Mouse (Mus musculus) heart, adult 8-10 months (tissue): ENCODE measurements around the gene Ube2h. TPM values are rescaled to one million over a fixed set of nuclear protein-coding genes. Genes with fewer than 3 reads are reported as not detected.
"Not testable (repeated sequence)": the region's sequence is repeated elsewhere in the genome, so short reads cannot be mapped to it uniquely, and the experiment has no call there.

Source experiments
- DNase-seq: peaks from one replicate; pipeline ENCODE4 v3.0.0; 2022; ENCODE audit warnings: low spot score
- total RNA-seq, 4 experiments: library from RNA; stranded (reverse); gene quantifications; 2 replicates each; pipeline ENCODE4 v1.2.4; 2022

Gene Ube2h
- total RNA-seq, 4 experiments from 2014 or later = 59.8 to 73.0 (median 62.5) TPM

- DNase-seq = no peak
Measured at GRCm38 (mm10) chr6:30245397-30245796, 58.9 kb downstream of the Ube2h start.

GRCm38 (mm10) chr6:30243347-30244007, 60.9 kb downstream of the Ube2h start:
- no peak for DNase-seq

- DNase-seq = no peak
Measured at GRCm38 (mm10) chr6:30242928-30243327, 61.4 kb downstream of the Ube2h start.

- no peak for DNase-seq
Measured at GRCm38 (mm10) chr6:30240105-30240504, 64.2 kb downstream of the Ube2h start.

GRCm38 (mm10) chr6:30239207-30239606, 65.1 kb downstream of the Ube2h start:
- DNase-seq = no peak

GRCm38 (mm10) chr6:30238079-30238478, 66.3 kb downstream of the Ube2h start:
- no peak for DNase-seq

- no peak for DNase-seq
Measured at GRCm38 (mm10) chr6:30236564-30236963, 67.8 kb downstream of the Ube2h start.

- no peak for DNase-seq
Measured at GRCm38 (mm10) chr6:30231758-30232293, 72.5 kb downstream of the Ube2h start.

- DNase-seq = peak; percentile 35
Measured at GRCm38 (mm10) chr6:30230246-30230645, 74.1 kb downstream of the Ube2h start.

GRCm38 (mm10) chr6:30228921-30229320, 75.4 kb downstream of the Ube2h start:
- no peak for DNase-seq

- DNase-seq = no peak
Measured at GRCm38 (mm10) chr6:30228353-30228752, 76.0 kb downstream of the Ube2h start.

GRCm38 (mm10) chr6:30226971-30227700, 77.2 kb downstream of the Ube2h start:
- DNase-seq = no peak

- DNase-seq = no peak
Measured at GRCm38 (mm10) chr6:30224693-30225092, 79.6 kb downstream of the Ube2h start.

GRCm38 (mm10) chr6:30222321-30222720, 82.0 kb downstream of the Ube2h start:
- DNase-seq = no peak

- DNase-seq = no peak
Measured at GRCm38 (mm10) chr6:30217581-30217980, 86.8 kb downstream of the Ube2h start.

- no peak for DNase-seq
Measured at GRCm38 (mm10) chr6:30212468-30212867, 91.9 kb downstream of the Ube2h start.

- DNase-seq = no peak
Measured at GRCm38 (mm10) chr6:30211641-30212455, 92.5 kb downstream of the Ube2h start.

- peak; percentile 53 for DNase-seq
Measured at GRCm38 (mm10) chr6:30210788-30211187, 93.6 kb downstream of the Ube2h start.

- DNase-seq = no peak
Measured at GRCm38 (mm10) chr6:30208844-30209243, 95.5 kb downstream of the Ube2h start.

GRCm38 (mm10) chr6:30205587-30206202, 98.6 kb downstream of the Ube2h start:
- DNase-seq = peak; percentile 51

GRCm38 (mm10) chr6:30205180-30205538, 99.2 kb downstream of the Ube2h start:
- not testable (repeated sequence) for DNase-seq
